Mouse (Mus musculus): ENCODE measurements around the gene Bmp2k. TPM values are rescaled to one million over a fixed set of nuclear protein-coding genes. Genes with fewer than 3 reads are reported as not detected.

The Bmp2k gene
- total RNA-seq, 2 experiments from 2014 or later: 22.3 to 24.7 TPM

- peak; percentile 50 for DNase-seq
These were observed 58.1 kb downstream of the Bmp2k start for GRCm38 (mm10) chr5:97055511-97056068.

DNA sequence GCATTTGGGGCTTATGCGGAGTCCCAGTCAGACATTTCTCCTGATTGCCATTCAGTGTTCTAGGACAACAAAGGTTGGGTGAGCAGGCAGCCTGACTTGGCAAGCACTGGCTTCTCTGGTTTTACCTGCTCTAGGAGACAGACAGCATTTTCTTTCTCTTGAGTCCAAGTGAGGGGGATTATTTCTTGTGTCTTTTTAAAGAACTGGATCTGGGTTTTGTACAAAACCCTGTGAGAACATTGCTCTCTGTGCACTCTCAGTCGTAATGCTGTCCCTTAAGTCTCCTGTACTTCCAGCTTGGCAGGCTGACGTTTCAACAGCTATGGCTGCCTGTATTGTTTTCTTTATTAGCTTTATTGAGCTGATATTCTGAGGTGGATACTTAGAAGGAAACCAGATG lies 58.9 kb downstream of the Bmp2k start:
- no peak for DNase-seq

DNA sequence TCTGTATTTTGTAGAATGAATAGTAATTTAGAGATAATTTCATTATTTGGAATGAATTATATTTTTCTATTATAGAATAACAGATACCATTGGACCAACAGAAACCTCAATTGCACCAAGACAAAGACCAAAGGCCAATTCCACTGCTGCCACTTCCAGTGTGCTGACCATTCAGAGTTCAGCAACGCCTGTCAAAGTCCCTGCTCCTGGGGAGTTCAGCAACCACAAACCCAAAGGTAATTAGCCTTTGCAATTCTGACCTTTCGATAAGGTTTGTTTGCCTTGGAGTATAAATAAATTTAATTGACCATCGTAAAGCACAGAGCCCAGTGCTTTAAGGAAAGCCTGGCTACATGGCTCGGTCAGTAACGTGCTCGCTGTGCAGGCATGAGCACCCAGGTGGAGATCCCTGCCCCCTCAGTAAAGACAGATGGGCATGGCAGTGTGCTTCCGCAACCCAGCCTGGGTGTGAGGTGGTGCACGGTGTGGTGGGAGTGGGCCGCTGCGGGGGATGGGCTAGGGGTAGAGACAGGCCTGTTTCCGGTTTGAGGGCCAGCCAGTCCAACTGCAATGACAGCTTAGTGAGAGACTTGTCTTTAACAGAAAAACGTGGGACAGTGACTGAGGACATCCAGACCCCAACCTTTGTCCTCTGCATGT lies 59.4 kb downstream of the Bmp2k start:
- no peak for DNase-seq

- DNase-seq: no peak
These were observed 63.4 kb downstream of the Bmp2k start for GRCm38 (mm10) chr5:97060864-97061263.

DNA sequence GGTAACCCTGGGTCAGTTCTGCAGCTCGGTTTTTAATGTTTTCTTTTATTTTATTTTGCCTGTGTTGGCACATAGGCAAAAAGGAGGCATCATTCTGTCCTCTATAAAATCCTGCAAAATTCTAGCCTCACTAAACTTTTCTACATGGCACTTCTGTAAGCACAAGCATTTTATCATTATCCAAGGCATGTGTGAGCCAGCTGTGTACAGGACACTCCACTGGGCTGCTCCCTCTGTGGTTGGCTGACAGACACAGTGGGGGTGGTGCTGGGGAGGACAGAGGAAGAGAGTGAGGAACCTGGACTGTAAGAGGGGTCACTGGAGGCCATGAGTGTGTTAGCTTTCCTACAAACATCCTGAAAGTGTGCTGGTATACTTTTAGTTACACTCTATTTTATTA lies 64.6 kb downstream of the Bmp2k start:
- DNase-seq: no peak

DNA sequence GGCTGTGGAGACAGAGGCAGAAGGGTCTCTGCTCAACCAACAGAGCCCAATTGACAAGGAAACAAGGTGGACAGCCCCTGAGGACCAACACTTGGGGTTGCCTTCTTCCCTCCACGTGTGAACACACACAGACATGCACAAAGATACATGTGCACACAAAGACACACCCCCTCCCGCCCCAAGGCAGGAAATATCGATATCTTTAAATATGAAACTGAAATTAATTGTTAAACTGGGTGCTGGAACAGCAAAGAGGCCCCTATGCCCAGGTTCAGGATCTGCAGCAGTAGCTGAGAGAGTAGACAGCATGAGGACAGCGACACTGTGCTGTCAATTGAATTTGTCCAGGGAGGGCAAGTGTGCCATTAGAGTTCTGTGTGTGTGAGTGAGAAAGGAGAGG lies 68.3 kb downstream of the Bmp2k start:
- no peak for DNase-seq

DNA sequence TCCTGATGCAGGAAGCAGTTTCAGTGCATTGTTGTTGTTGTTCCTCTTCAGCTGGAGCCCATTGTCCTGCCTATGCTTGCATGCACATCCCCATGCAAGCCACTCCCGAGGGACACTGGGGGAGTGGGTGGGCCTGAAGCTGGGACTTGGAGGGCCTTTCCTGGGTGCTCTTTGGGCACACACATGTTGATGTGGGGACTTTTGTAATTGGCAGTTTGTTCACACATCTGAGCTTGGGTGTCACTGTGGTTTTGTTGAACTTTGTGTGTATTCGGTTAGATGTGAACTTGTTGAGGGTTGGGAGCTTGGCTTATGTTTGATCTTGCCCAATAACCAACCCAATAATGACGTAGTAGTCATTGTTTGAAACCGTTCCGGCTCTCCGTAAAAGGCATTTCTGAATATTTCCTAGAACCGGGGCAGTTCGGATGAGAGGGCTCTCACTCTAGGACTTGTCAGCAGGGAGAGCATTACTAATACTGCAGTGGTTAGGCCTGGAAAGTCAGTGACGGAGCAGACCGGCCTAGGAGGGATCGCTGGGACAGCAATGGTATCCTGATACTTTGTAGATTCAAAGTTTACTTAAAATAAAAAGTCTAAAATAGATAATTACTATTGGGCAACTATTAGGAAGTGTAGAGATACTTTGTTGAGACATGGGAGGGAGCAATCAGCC lies 78.1 kb downstream of the Bmp2k start:
- no peak for DNase-seq

DNA sequence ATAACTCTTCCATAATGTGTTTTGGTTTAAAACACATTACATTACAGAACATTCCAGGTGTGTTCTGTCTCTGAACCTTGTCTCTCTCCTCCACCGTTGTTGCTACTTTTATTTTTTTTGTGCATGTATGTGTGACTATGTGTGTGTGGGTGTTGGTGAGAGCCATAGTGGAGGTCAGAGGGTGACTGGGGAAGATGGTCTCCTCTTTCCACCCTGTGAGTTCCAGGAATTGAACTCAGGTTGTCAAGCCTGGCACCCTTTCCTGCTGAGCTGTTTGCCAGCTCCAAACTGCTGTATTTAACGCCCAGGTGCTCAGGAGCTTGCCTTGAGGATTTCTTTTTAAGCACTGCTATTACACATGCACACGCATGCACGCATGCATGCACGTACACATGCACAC lies 78.7 kb downstream of the Bmp2k start:
- no peak for DNase-seq

GRCm38 (mm10) chr5:97077676-97078075 lies 80.2 kb downstream of the Bmp2k start:
- no peak for DNase-seq

DNA sequence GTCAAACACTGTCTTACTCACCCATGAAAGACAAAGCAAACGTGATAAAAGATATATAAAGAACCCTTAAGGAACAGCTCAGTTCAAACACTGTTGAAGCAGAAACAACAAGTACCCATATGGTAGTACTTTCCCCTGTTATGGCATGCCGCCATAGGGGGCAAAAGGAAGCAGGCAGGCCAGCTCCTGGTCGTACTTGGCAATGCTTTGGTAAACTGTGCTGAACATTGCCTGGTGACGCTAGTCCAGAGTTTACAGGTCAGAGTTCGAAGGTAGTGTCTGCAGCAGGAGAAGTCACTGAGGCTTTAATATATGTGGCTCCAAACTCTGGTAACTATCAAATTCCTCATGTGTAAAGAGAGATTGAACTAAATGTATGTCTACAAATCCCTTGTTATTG lies 81.2 kb downstream of the Bmp2k start:
- DNase-seq: no peak

DNA sequence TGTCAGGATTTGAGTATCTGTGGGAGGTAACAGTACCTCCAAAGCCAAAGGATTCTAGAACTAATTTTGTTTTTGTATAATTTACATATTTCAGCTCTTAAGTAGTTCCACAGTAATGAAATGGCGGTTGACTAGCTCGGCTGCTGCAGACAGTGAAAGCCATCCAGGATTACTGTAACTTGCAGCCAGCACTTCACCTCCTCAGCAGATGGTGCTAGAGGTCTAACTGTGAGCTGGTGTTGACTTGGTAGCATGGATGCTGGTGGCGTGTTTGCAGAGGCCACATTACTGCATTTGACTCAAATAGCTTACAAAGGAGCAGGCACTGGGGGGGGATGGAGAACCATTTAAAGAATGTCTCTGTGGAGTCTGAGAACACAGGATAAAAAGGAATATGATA lies 84.0 kb downstream of the Bmp2k start:
- DNase-seq: peak; percentile 19

DNA sequence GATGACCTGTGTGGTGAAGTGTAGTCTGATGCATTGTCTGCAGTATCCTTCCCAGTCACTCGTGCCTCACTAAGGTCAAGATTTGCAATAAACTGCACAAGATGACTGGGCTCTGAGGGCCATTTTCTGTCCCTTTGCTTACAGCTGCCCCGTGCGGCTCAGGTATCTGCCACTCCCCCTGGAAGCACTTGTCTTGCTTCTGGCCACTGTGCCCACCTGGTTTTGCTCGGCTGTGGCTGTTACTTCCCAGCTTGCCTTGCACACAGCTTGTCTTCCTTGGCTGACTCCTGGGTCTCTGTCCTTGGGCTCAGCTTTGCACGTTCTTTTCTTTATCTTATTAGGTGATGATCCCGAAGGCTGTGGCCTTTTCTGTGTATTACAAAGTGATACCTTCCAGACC lies 86.2 kb downstream of the Bmp2k start:
- no peak for DNase-seq

GRCm38 (mm10) chr5:97084541-97084940 lies 87.1 kb downstream of the Bmp2k start:
- DNase-seq: peak; percentile 27

GRCm38 (mm10) chr5:97085071-97085470 lies 87.6 kb downstream of the Bmp2k start:
- no peak for DNase-seq

DNA sequence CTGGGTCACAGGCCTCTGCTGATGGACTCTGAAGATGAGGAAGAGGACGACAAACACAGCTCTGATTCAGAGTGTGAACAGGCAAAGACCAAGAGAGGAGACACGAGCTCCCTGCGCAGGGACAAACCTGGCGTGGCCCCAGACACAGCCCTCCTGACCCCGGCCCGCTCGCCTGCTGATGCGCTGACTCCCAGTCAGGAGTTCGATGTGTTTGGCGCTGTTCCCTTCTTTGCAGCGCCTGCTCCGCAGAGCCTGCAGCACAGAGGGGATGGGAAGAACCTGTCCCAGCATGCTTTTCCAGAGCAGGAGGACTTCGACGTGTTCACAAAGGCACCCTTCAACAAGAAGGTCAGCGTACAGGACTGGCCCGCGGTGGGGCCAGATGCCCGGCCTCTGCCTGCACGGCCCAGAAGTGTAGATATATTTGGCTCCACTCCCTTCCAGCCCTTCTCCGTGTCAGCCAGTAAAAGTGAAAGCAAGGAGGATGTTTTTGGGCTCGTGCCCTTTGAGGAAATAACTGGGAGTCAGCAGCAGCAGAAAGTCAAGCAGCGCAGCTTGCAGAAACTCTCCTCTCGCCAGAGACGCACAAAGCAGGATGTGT lies 89.6 kb downstream of the Bmp2k start:
- no peak for DNase-seq

DNA sequence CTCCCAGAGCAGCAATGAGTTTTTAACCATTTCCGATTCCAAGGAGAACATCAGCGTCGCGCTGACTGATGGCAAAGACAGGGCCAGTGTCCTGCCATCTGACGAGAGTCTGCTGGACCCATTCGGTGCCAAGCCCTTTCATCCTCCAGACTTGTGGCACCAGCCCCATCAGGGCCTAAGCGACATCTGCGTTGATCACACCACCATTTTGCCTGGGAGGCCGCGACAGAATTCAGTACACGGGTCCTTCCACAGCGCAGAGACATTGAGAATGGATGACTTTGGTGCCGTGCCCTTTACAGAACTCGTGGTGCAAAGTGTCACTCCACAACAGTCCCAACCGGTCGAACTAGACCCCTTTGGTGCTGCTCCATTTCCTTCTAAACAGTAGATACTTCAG lies 90.3 kb downstream of the Bmp2k start:
- no peak for DNase-seq

DNA sequence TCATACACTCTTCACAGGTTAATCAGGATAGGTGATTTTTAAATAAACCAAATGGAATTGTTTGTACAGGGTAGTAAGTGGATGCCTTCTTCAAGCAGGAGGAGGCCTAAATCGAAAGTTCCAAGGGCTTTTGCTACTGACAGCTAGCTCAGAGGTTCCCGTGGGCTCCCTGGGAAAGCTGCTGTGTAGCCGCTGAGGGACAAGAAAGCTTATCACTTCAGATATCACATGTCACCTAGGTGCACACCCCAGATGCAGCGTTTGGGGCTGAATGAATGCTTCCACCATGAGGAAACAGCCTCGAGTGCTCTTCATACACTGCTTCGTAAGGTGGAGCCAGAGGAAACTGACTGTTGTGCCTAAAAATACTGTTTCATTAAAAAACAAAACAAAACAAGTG lies 90.7 kb downstream of the Bmp2k start:
- no peak for DNase-seq

- DNase-seq: no peak
These were observed 91.9 kb downstream of the Bmp2k start for GRCm38 (mm10) chr5:97089426-97089825.

- DNase-seq: peak; percentile 16
These were observed 92.7 kb downstream of the Bmp2k start for GRCm38 (mm10) chr5:97090034-97090784.

DNA sequence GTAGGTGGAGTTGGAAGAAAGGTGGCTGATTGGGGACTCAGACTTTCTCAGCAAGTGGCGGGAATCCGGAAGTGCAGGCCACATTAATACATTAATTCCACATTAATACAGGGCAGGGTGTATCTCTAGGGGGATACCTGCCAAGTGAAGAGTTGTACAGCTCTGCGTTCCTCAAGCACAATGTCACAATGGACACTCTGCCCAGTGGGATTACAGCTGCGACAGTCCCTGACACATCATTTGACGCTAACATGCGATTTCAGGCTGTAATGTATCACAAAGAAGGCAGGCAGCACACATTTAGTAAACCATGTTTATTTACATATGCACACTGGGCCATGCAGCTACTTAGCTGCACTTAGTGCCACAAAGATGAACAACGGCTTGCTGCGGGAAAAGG lies 95.5 kb downstream of the Bmp2k start:
- DNase-seq: no peak

DNA sequence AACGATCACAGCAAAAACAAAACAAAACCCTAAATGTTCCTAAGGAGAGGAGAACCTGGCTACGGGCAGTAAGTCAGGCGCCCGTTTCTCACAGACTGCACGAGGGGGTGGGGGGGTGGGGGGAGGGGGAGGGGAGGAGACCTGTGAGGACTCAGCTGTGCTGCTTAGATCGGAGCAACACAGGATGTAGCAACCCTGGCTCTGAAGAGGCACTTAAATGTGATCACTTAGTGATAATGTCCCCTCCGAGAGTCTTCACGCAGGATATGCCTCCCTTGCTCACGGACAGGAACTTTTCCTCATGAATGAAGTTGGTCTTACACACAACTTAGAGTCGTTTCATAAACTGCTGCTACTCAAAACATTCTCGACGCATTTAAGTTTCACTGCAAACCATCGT lies 97.8 kb downstream of the Bmp2k start:
- DNase-seq: no peak

GRCm38 (mm10) chr5:97097631-97098041 lies 100.1 kb downstream of the Bmp2k start:
- no peak for DNase-seq

DNA sequence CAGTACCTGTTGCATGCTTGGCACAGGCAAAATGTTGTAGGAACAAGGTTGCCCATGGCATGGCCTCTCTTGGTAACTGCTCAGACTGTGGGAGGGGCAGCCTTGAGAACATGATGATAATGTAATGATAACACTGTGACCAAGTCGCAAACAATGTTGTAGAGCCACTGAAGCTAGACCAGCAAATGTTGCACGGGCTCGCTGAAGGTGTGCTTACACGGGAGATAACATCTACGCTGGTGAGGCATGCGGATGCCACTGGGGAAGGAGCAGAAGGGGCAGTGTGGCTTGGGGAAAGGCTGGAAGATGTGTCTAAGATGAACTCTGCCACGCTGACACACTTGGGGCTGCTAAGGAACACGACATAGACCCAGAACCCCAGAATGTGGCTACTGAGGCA lies 102.5 kb downstream of the Bmp2k start:
- DNase-seq: no peak
